Mouse (Mus musculus) thymus, postnatal 0 days (tissue): ENCODE data around the gene Ptpre. TPM values are rescaled to one million over a fixed set of nuclear protein-coding genes. Genes with fewer than 3 reads are reported as not detected.
"Not testable (repeated sequence)": the region's sequence is repeated elsewhere in the genome, so short reads cannot be mapped to it uniquely, and the experiment has no call there.

ENCODE experiments used
- DNase-seq: peaks from one replicate; pipeline ENCODE4 v3.0.0-alpha.2; 2015; ENCODE audit warnings: low spot score
- polyA plus RNA-seq: library from polyadenylated mRNA; unstranded; fragments of >200 nt; fragmentation: Nextera tagmentation; extraction: Ambion mirVana; gene quantifications from 2 replicates; pipeline ENCODE4 v1.2.1, GENCODE M21; 2015

Ptpre gene
- polyA plus RNA-seq, 1 experiment from 2014 or later = 17.3 TPM

- DNase-seq = no peak
Observed at GRCm38 (mm10) chr7:135534548-135535189, 2.6 kb upstream of the Ptpre start.

- no peak for DNase-seq
Observed at GRCm38 (mm10) chr7:135535908-135536307, 1.4 kb upstream of the Ptpre start.

GRCm38 (mm10) chr7:135537948-135538741 lies 864 bp downstream of the Ptpre start:
- DNase-seq = no peak

- no peak for DNase-seq
Observed at GRCm38 (mm10) chr7:135539429-135539828, 2.1 kb downstream of the Ptpre start.

- peak; percentile 92 for DNase-seq
Observed at GRCm38 (mm10) chr7:135542235-135542634, 5.0 kb downstream of the Ptpre start.

GRCm38 (mm10) chr7:135543033-135543432 lies 5.8 kb downstream of the Ptpre start:
- DNase-seq = no peak

GRCm38 (mm10) chr7:135544321-135544720 lies 7.0 kb downstream of the Ptpre start:
- no peak for DNase-seq

- DNase-seq = no peak
Observed at GRCm38 (mm10) chr7:135545957-135546356, 8.7 kb downstream of the Ptpre start.

GRCm38 (mm10) chr7:135546530-135546929 lies 9.2 kb downstream of the Ptpre start:
- peak; percentile 64 for DNase-seq

- DNase-seq = no peak
Observed at GRCm38 (mm10) chr7:135548434-135548833, 11.2 kb downstream of the Ptpre start.

- DNase-seq = no peak
Observed at GRCm38 (mm10) chr7:135551547-135551946, 14.3 kb downstream of the Ptpre start.

- no peak for DNase-seq
Observed at GRCm38 (mm10) chr7:135553550-135553949, 16.3 kb downstream of the Ptpre start.

- no peak for DNase-seq
Observed at GRCm38 (mm10) chr7:135556663-135557402, 19.6 kb downstream of the Ptpre start.

GRCm38 (mm10) chr7:135560280-135560679 lies 23.0 kb downstream of the Ptpre start:
- no peak for DNase-seq

- no peak for DNase-seq
Observed at GRCm38 (mm10) chr7:135564022-135564421, 26.7 kb downstream of the Ptpre start.

- no peak for DNase-seq
Observed at GRCm38 (mm10) chr7:135566013-135566412, 28.7 kb downstream of the Ptpre start.

- no peak for DNase-seq
Observed at GRCm38 (mm10) chr7:135567582-135567981, 30.3 kb downstream of the Ptpre start.

- DNase-seq = no peak
Observed at GRCm38 (mm10) chr7:135568550-135568949, 31.3 kb downstream of the Ptpre start.

GRCm38 (mm10) chr7:135571392-135571791 lies 34.1 kb downstream of the Ptpre start:
- DNase-seq = no peak

- no peak for DNase-seq
Observed at GRCm38 (mm10) chr7:135571951-135572559, 34.8 kb downstream of the Ptpre start.

- not testable (repeated sequence) for DNase-seq
Observed at GRCm38 (mm10) chr7:135575319-135576069, 38.2 kb downstream of the Ptpre start.
